In the genomic region with DNA sequence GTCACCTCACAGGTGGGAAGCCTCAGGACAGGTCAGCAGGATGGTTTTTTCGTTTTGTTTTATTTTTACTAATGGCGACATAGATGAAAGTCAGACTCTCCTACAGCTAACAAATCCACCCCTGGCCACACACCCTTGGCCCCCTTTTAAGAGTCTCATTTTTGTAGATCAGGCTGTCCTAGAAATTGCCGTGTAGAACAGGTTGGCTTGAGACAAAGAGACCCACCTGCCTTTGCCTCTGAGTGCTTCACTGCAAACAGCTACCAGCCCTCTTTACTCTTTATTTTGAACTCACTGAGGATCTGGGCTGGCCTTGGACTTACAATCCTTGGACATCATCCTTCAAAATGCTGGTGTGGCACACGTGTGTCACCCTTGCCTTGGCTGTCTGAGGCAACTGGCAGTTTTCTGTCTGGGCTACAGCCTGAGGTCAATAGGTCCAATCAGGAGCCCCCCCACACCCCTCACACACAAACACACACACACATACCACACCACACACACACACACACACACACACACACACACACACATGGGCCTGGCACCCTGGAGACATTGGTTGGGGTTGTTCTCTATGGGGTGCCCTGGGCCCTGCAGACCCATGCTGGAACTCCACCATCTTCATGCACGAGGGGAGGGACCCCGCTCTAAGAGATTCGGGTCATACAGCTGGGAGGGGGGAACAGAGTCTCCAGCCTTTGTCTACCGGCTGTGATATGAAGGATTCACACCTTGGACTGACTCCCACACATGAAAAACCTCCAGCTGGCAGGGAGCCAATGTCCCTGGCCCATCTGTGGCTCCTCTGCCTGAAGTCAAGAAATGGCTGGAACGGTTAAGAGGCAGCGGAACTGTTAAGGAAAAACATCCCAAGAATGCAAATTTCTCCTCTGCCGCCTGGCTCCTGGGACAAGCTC, we compare ENCODE assay signal across 10 mouse cellular contexts. TPM values are rescaled to one million over a fixed set of nuclear protein-coding genes. Genes with fewer than 3 reads are reported as not detected.
DNase-seq lines count a peak whose midpoint lies in the region; TF ChIP-seq lines count a peak whose summit lies in the region.
"Had no signal": no experiment of that assay in that cellular context is flagged by ENCODE, and none has a peak within 500 bp of the region (broad histone marks: within the 10 kb centered on the region; RNA-seq: fewer than 3 reads in every experiment).

No protein-coding gene starts in this region.

- H3K27me3 ChIP-seq in heart, adult 2 months (ENCODE audit: control insufficient read depth, insufficient read depth, low read length) = no peaks in the 10 kb centered on the region
- H3K27me3 ChIP-seq: embryonic facial prominence, embryonic 13.5 days had no signal

- intact Hi-C loops in heart, adult 2 months (cut with DNase I) = no loop called here

- H3K27ac ChIP-seq in heart, adult 2 months = no peak overlapping the region
- H3K27ac ChIP-seq: embryonic facial prominence, embryonic 13.5 days had no signal

- no peaks in the 10 kb centered on the region for H3K79me2 ChIP-seq in heart, adult 2 months (replicated peaks; ENCODE audit: control insufficient read depth, insufficient read depth, low read length)

- peak; percentile 42 to 55 for DNase-seq in heart, adult 2 months
- DNase-seq in heart, adult 9 months (ENCODE audit: low spot score in 2 of 2) = no peak
- DNase-seq in NIH3T3 (ENCODE audit: low read depth) (peak; percentile 36), adipocyte (ENCODE audit: low spot score) (no peak)
- DNase-seq in cerebellum, postnatal 36 days = peak; percentile 84 to 86
- DNase-seq in kidney, adult 8-10 months = peak; percentile 56 to 67
- DNase-seq in spleen, postnatal 10 days (ENCODE audit: low spot score in 2 of 2) = no peak
- no peak for DNase-seq in gastrocnemius, postnatal 25 days

- TF ChIP-seq EP300 in heart, adult 2 months (IDR thresholded peaks at IDR 0.05; ENCODE audit: insufficient read depth, low read depth, low read length) = no peak

- WGBS in heart, adult 2 months = 45% methylated on average over 11 of the region's 11 CpGs

- H3K4me3 ChIP-seq in heart, adult 2 months = no peak overlapping the region
- H3K4me3 ChIP-seq: embryonic facial prominence, embryonic 13.5 days; megakaryocyte, embryonic 14.5 days had no signal

- TF ChIP-seq POLR2A in heart, adult 2 months (IDR thresholded peaks at IDR 0.05; ENCODE audit: insufficient read depth, low read depth, low read length) = no peak

- no peaks in the 10 kb centered on the region for H3K4me1 ChIP-seq in heart, adult 2 months (ENCODE audit: control insufficient read depth, insufficient read depth, low read length)

- H3K36me3 ChIP-seq in heart, adult 2 months (ENCODE audit: control insufficient read depth, insufficient read depth, low read length) = no peaks in the 10 kb centered on the region
- H3K36me3 ChIP-seq: embryonic facial prominence, embryonic 13.5 days had no signal

- H3K9ac ChIP-seq in heart, adult 2 months (ENCODE audit: low read depth, low read length) = no peak overlapping the region
- H3K9ac ChIP-seq: embryonic facial prominence, embryonic 13.5 days had no signal

- no peak for TF ChIP-seq CTCF in heart, adult 2 months (IDR thresholded peaks at IDR 0.05)

RNA-seq across cellular contexts. Expression of a gene that starts 42.4 kb away (rescaled TPM):
- under 1 TPM; 0.50 to 0.63 TPM for total RNA-seq in heart, adult 2 months (2021)
- polyA plus RNA-seq in heart, adult 2 months (2012; rRNA removed) = 0.68 and 1.1 TPM in 2 replicates
- 1 to 10 TPM in 1 of 2 experiments, under 1 TPM in 1; 0.61 to 1.1 TPM for total RNA-seq in gastrocnemius, postnatal 25 days (2021)

RNA-seq across cellular contexts. Expression of a gene that starts 42.5 kb away (rescaled TPM):
- 10 to 100 TPM; 10.9 to 13.9 TPM for total RNA-seq in heart, adult 2 months (2021)
- 10.0 and 10.1 TPM in 2 replicates for polyA plus RNA-seq in heart, adult 2 months (2012; rRNA removed)
- total RNA-seq in gastrocnemius, postnatal 25 days (2021) = 10 to 100 TPM; 12.7 to 30.0 TPM

RNA-seq across cellular contexts. Expression of a gene that starts 53.1 kb away (rescaled TPM):
- total RNA-seq in heart, adult 2 months (2021) = not detected
- 0.04 and 0.06 TPM in 2 replicates for polyA plus RNA-seq in heart, adult 2 months (2012; rRNA removed)
- under 1 TPM in 1 of 2 experiments, not detected in 1; 0.51 TPM for total RNA-seq in gastrocnemius, postnatal 25 days (2021)

RNA-seq across cellular contexts. Expression of a gene that starts 54.3 kb away (rescaled TPM):
- 1 to 10 TPM; 3.6 to 5.4 TPM for total RNA-seq in heart, adult 2 months (2021)
- 5.4 and 7.4 TPM in 2 replicates for polyA plus RNA-seq in heart, adult 2 months (2012; rRNA removed)
- total RNA-seq in gastrocnemius, postnatal 25 days (2021) = 1 to 10 TPM; 3.7 to 5.1 TPM

Comparison
In these comparisons a context has a peak if more than half of its experiments do, and no peak if none do; other contexts are left out.
1. DNase-seq: peak in heart, adult 2 months (2 of 2), NIH3T3 (single experiment), cerebellum, postnatal 36 days (2 of 2) and kidney, adult 8-10 months (2 of 2); none in heart, adult 9 months (0 of 2), spleen, postnatal 10 days (0 of 2), adipocyte (single experiment) and gastrocnemius, postnatal 25 days (single experiment).